Mouse (Mus musculus): ENCODE results near the gene Cda.
A peak's percentile ranks its signal among the peaks of the same experiment; 100 is the strongest.

Gene Cda

DNA sequence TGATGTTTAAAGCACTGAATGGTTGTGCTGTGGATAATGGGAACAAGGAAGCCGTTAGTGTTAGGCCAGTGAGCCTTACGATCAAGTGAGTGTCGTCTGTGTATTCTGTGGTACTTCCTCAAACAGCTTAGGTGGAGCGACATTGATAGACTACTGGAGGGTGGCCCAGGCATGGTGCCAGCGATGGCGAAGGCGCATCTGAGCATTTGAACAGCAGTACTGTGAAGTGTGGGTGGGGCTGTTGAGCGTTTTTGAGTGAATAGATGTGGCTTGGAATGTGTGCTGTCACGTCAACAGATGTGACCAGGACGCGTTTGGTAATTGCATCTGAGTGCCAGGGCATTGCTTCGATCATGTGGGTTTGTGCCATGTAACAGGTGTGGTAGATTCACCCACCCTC lies 60.1 kb downstream of the Cda start:
- DNase-seq (ENCODE audit: low spot score in 2 of 2): no peak

DNA sequence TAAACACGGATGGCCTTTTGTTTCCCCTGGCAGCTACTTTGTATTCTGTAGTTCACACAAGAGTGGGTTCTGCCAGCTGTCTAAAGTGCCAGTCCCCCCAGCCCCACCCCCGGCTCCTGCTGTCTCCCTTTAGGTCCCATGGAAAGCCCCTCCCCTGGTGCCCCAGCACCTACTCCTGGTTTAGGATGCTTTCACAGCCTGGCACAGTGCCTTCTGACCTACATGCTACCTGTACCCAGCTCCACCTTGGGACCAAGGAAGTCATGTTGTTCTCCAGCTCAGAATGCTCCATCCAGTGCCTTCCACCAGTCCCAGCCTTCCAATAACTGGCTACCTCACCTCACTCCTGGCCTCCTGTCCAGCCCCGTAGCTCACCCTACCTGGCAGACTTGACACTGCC lies 60.8 kb downstream of the Cda start:
- no peak for DNase-seq (ENCODE audit: low spot score in 2 of 2)

DNA sequence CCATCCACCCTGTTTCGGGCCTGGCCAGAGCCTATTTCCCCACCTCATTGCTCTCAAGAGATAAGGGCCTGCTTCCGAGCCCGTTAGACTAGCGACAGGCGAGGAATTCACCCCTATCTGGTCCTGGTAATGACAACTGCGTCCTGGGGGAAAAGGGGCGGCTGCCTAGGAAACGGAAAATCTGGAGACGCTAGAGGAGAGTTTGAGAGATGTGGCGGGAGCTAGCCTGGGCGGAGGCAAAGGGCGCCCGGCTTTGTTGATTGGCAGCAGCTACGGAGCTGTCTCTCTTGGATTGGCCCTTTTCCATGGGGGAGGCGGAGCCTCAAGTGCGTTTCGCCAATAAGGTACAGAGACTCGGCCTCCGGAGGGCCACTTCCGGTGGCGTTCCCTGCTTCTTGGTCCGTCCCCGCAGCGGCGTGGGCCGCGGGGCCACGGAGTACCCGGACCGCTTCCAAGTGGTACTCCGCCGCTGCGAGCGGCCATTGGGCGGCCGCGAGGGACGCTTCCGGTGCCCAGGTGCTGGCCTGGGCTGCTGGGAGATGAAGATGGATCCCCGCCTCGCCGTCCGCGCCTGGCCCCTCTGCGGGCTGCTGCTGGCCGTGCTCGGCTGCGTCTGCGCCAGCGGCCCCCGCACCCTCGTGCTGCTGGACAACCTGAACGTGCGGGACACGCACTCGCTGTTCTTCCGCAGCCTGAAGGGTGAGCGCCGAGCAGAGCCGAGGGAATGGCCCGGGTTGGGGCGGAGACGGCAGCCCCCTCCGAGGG lies 63.3 kb downstream of the Cda start, which contains the start of gene Ddost:
TSS of gene Ddost (plus strand) at position 391 of the 765 bp plus-strand sequence.
- DNase-seq (ENCODE audit: low spot score in 2 of 2): peak; percentile 95 to 96

DNA sequence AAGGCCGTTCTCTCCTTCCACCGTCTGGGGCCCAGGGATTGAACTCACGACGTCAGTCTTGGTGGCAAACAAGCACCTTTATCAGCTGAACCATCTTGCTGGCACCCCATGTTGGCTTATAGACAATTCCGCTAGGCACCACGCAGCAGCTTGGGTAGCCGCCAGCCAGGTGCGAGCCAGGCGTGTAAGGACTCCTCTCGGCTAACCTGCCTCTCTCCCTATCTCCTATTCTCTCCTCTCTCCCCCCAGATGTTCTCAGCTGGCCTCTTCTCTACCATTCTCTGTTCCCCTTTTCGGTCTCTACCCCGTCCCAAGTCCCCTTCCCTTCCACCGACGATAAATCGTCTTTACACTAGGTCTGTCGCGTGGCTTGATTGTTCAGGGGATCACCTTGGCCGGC lies 64.0 kb downstream of the Cda start:
- no peak for DNase-seq (ENCODE audit: low spot score in 2 of 2)

- no peak for DNase-seq (ENCODE audit: low spot score in 2 of 2)
Observed at GRCm38 (mm10) chr4:138303011-138303410, 64.8 kb downstream of the Cda start.

DNA sequence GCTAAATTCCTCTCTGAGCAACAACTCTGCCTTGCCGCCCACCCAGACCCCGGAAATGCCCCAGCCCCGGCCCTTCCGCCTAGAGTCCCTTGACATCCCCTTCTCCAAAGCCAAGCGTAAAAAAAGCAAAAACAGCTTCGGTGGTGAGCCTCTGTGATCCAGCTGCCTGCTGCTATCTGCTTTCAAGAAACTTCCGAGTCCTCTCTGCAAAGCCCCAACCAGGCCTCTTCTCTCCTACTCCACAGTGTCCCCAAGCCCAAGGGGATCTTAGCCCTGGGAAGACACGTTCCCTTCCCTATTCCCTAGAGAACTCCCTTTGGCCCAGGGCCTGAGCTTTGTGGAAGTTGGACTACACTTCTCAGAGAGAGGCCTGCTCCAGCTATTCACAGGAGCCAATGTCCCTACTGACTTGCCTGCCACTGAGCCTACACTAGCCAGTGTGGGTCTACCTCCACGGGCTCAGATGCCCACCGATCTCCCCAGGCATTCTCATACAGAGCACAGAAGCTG lies 66.5 kb downstream of the Cda start:
- no peak for DNase-seq (ENCODE audit: low spot score in 2 of 2)

GRCm38 (mm10) chr4:138293949-138294550 lies 73.7 kb downstream of the Cda start:
- DNase-seq (ENCODE audit: low spot score in 2 of 2): no peak

DNA sequence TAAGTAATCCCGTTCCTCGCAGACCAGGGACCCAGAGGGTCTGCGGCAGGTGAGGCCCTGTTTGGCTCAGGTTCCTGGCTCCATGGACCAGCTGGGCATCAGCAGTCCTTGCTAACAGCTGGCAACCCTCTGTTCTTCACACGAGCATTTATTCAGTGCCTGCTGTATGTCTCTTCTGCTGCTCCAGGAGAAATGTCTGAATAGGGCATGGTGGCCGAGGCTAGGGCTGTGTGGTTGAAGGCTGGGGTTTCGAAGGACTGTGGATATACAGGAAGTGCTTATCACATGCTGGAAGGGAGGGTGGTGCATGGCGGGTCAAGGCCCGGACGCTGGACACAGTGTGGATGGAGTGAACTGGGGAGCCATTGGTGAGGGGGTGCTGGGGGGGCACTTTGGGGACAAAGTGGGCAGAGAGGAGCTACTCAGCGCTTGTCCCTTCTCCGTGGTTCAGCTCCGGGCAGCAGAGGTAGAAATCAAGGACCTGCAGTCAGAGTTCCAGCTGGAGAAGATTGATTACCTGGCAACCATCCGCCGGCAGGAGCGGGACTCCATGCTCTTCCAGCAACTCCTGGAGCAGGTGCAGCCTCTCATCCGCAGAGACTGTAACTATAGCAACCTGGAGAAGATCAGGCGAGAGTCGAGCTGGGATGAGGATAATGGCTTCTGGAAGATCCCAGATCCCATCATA lies 74.4 kb downstream of the Cda start:
- no peak for DNase-seq (ENCODE audit: low spot score in 2 of 2)

GRCm38 (mm10) chr4:138292028-138292427 lies 75.8 kb downstream of the Cda start:
- DNase-seq (ENCODE audit: low spot score in 2 of 2): no peak

DNA sequence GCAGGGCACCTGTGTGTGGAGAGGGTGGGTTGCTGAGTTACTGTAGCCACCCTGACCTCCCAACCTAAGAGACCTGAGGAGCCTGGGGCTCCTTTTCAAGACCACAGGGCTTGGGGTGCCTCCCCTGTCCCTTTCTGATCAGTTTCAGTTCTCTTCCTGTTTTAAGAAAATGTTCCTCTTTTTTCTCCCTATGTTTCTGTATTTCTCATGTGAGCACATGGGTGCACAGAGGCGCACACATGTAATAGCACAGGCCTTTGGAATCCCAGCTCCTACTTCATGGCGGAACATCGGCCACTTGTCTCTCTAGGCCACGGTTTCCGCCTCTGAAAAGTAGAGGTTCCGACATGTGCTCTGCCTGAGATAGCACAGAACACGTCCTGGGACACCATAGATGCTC lies 79.1 kb downstream of the Cda start:
- no peak for DNase-seq (ENCODE audit: low spot score in 2 of 2)
